Mouse (Mus musculus): Measurements from ENCODE around the gene Esr1.

DNA sequence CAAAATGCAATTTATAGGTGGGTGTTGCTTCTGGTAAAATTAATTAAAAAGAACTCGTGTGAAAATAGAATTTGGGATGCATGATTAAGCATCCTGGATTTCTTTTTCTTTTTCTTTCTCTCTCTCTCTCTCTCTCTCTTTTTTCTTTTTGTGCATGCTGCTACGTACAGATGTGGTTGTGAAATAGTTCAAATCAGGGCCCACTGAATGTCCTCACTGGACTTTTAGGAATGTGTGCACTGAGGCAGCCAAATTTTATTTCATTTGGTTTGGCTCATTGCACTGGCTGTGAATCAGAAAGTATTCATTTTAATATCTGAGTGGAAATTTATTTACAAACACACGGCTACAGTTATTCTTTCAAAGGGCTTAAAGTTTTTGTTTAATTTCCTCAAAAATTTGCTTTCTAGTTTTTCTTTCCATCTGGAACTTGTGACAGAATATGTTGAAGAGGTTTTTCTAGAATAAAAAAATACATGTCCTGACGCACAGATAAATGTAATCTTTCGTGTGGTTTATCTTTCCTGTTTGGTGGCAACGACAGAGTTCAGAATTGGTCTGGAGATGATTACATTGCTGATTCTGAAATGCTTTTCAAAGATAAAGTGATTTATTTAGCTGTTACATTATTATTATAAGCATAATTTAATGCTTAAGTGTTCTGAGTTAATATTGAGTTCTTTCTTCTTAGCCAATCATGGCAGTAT, 164.8 kb downstream of the Esr1 start:
- no peak for TF ChIP-seq CTCF (IDR thresholded peaks at IDR 0.05; ENCODE audit: low read depth, low read length)
- no peak for TF ChIP-seq EP300 (IDR thresholded peaks at IDR 0.05; ENCODE audit: insufficient read depth, low read depth, low read length)
- TF ChIP-seq POLR2A (IDR thresholded peaks at IDR 0.05; ENCODE audit: insufficient read depth, low read length) = no peak
